Mouse (Mus musculus) 3134 (cell line): ENCODE results near the gene Ptbp3.
"Not testable (repeated sequence)": the region's sequence is repeated elsewhere in the genome, so short reads cannot be mapped to it uniquely, and the experiment has no call there.

Source experiments
- DNase-seq: peaks from one replicate; pipeline ENCODE4 v3.0.0-alpha.2; 2011; ENCODE audit warnings: low spot score; ENCODE audit not compliant: insufficient read length; ENCODE audit errors: extremely low read depth

Ptbp3 gene

GRCm38 (mm10) chr4:59549175-59549976 is at the start of gene Ptbp3:
TSS of gene Ptbp3 (minus strand) at chr4:59549364.
- peak; percentile 97 for DNase-seq

GRCm38 (mm10) chr4:59596556-59596955 is 47.4 kb upstream of the Ptbp3 start:
- no peak for DNase-seq

GRCm38 (mm10) chr4:59594614-59595013 is 45.5 kb upstream of the Ptbp3 start:
- no peak for DNase-seq

GRCm38 (mm10) chr4:59587872-59588226 is 38.7 kb upstream of the Ptbp3 start:
- DNase-seq = no peak

- DNase-seq = no peak
Observed at GRCm38 (mm10) chr4:59587215-59587871, 38.2 kb upstream of the Ptbp3 start.

GRCm38 (mm10) chr4:59585097-59585496 is 35.9 kb upstream of the Ptbp3 start:
- no peak for DNase-seq

- no peak for DNase-seq
Observed at GRCm38 (mm10) chr4:59582186-59582585, 33.0 kb upstream of the Ptbp3 start.

- peak; percentile 100 for DNase-seq
Observed at GRCm38 (mm10) chr4:59581314-59582185, 32.4 kb upstream of the Ptbp3 start, which contains the start of gene Hsdl2. TSS of gene Hsdl2 (plus strand) at chr4:59581563.

- DNase-seq = peak; percentile 36
Observed at GRCm38 (mm10) chr4:59580495-59581281, 31.5 kb upstream of the Ptbp3 start.

GRCm38 (mm10) chr4:59575184-59575958 is 26.2 kb upstream of the Ptbp3 start:
- no peak for DNase-seq

- no peak for DNase-seq
Observed at GRCm38 (mm10) chr4:59572521-59573118, 23.5 kb upstream of the Ptbp3 start.

- DNase-seq = not testable (repeated sequence)
Observed at GRCm38 (mm10) chr4:59570519-59570918, 21.4 kb upstream of the Ptbp3 start.

GRCm38 (mm10) chr4:59569538-59569937 is 20.4 kb upstream of the Ptbp3 start:
- DNase-seq = peak; percentile 45

- no peak for DNase-seq
Observed at GRCm38 (mm10) chr4:59567576-59568260, 18.6 kb upstream of the Ptbp3 start.

- DNase-seq = no peak
Observed at GRCm38 (mm10) chr4:59565571-59566188, 16.5 kb upstream of the Ptbp3 start.

- no peak for DNase-seq
Observed at GRCm38 (mm10) chr4:59564128-59564527, 15.0 kb upstream of the Ptbp3 start.

GRCm38 (mm10) chr4:59560141-59560540 is 11.0 kb upstream of the Ptbp3 start:
- peak; percentile 51 for DNase-seq

- no peak for DNase-seq
Observed at GRCm38 (mm10) chr4:59558096-59558720, 9.0 kb upstream of the Ptbp3 start.
